Mouse (Mus musculus) mesoderm, embryonic 11.5 days (tissue): ENCODE data around the gene Cdkn1b.

Experiments used
- DNase-seq: peaks from one replicate; pipeline ENCODE4 v3.0.0-alpha.2; 2012; ENCODE audit warnings: low read depth, low spot score

Cdkn1b gene

DNA sequence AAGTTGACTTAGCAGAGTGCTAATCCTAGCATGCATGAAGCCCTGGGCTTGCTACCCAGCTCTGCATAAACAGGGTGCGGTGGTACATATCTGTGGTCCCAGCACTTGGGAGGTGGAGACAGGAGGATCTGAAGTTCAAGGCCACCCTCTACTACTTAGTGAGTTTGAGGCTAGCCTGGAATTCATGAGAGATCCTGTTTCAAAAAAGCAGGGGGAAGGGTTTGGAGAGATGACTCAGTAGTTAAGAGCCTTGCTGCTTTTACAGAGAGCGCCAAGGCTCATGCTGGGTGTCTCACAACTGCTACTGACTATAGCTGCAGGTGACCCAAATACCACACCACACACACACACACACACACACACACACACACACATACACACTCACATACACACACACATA lies 49.3 kb downstream of the Cdkn1b start:
- DNase-seq, result no peak

DNA sequence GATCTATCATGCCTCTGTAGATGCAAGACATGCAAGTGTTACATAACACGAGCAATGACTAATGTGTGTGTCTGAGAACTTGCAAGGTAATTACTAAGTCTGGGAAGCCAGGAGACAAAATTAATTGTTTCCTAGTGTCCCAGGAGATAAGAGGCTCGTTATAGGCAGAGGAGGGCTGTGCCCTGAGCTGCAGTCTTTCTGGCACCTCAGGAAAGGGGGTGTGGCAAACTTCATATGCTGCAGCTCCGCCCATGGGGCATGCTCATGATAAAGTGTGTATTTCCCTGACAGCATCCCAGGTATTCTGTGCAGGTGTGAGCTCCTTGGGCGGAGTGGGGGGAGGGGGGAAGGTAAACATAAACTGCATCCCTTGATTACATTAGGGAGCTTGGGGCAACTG lies 51.9 kb downstream of the Cdkn1b start:
- DNase-seq, result no peak
